Mouse (Mus musculus) ES-E14 (cell line): Measurements from ENCODE around the gene Gm14391. TPM values are rescaled to one million over a fixed set of nuclear protein-coding genes. Genes with fewer than 3 reads are reported as not detected.
"Not testable (repeated sequence)": the region's sequence is repeated elsewhere in the genome, so short reads cannot be mapped to it uniquely, and the experiment has no call there.

Source experiments
- DNase-seq: peaks from one replicate; pipeline ENCODE4 v3.0.0-alpha.2; 2013; ENCODE audit warnings: low read depth, low spot score
- H3K27ac ChIP-seq: 2 replicates; pipeline ENCODE4 v1.5.1; 2012; ENCODE audit warnings: low read depth, mild to moderate bottlenecking, low read length, moderate library complexity, mixed read lengths; ENCODE audit not compliant: poor library complexity, insufficient read depth, severe bottlenecking
- H3K36me3 ChIP-seq: 2 replicates; pipeline ENCODE4 v1.6.1; 2012; ENCODE audit warnings: mild to moderate bottlenecking, low read length, moderate library complexity, mixed read lengths; ENCODE audit not compliant: control insufficient read depth, poor library complexity, insufficient read depth, severe bottlenecking
- H3K4me1 ChIP-seq, 2 experiments: fragments of 150-350 bp in 1 of 2; sonication (generic) in 1 of 2; 2 replicates each; pipeline ENCODE4 v1.6.1; 2012; ENCODE audit warnings: low read length in 2 of 2, mild to moderate bottlenecking in 1 of 2, mixed read lengths in 1 of 2; ENCODE audit not compliant: control insufficient read depth in 2 of 2, insufficient read depth in 2 of 2, poor library complexity in 1 of 2
- H3K4me3 ChIP-seq, 2 experiments: fragments of 150-350 bp in 1 of 2; sonication (generic) in 1 of 2; 2 replicates each; pipeline ENCODE4 v1.5.1; 2012; ENCODE audit warnings: low read length in 2 of 2, low read depth in 1 of 2, mild to moderate bottlenecking in 1 of 2, mixed read lengths in 1 of 2; ENCODE audit not compliant: insufficient read depth in 1 of 2, poor library complexity in 1 of 2, severe bottlenecking in 1 of 2
- H3K9ac ChIP-seq: 2 replicates; pipeline ENCODE4 v1.6.1; 2012; ENCODE audit warnings: low read depth, mild to moderate bottlenecking, low read length, mixed read lengths; ENCODE audit not compliant: poor library complexity, insufficient read depth, severe bottlenecking
- H3K9me3 ChIP-seq: fragments of 150-350 bp; sonication (generic); 2 replicates; pipeline ENCODE4 v1.6.1; 2012; ENCODE audit warnings: low read depth, mild to moderate bottlenecking, low read length; ENCODE audit not compliant: control insufficient read depth, insufficient read depth
- MAFK ChIP-seq: IDR thresholded peaks from 2 replicates; pipeline ENCODE4 v1.6.1; 2014; ENCODE audit warnings: mild to moderate bottlenecking, low read depth, low read length, inconsistent platforms; ENCODE audit not compliant: insufficient read depth
- ZC3H11A ChIP-seq: IDR thresholded peaks from 2 replicates; pipeline ENCODE4 v1.6.1; 2012; ENCODE audit warnings: low read depth, mild to moderate bottlenecking, inconsistent platforms, low read length, borderline replicate concordance
- in situ Hi-C, 2 experiments: fragments of 600-800 bp; cut with MboI; formaldehyde crosslinking; loops; one replicate each; pipeline ENCODE4 v1.15.1; 2025; ENCODE audit warnings: low sequenced_read_pairs in 2 of 2, inconsistent platforms in 1 of 2; ENCODE audit not compliant: unreplicated experiment in 2 of 2
- total RNA-seq: library from RNA; depleted of rRNA; stranded (reverse); fragments of 300-350 nt; gene quantifications from 2 replicates; pipeline ENCODE4 v1.2.3, GENCODE M21; 2012; rRNA removed

Gene Gm14391
- total RNA-seq, 1 experiment = 27.4 TPM

- no peak overlapping the region for H3K27ac ChIP-seq
- no peak for DNase-seq
- peaks cover 11% of the 10 kb centered on the region for H3K9me3 ChIP-seq
- H3K4me3 ChIP-seq = no peak overlapping the region
- no peaks in the 10 kb centered on the region; the same call in 1 of the 2 replicates for H3K36me3 ChIP-seq
- H3K4me1 ChIP-seq = no peaks in the 10 kb centered on the region
- in situ Hi-C loops = no loop called here
- TF ChIP-seq ZC3H11A = no peak
- 0 out of 2 replicates have a peak, but pooled peaks have one; percentile 30 for TF ChIP-seq MAFK
- no peak overlapping the region for H3K9ac ChIP-seq
Measured at GRCm38 (mm10) chr2:175156696-175157095, 50.0 kb downstream of the Gm14391 start.

- peak within 1 kb of the TSS; percentile 63 to 77 for H3K4me3 ChIP-seq
Measured at GRCm38 (mm10) chr2:175141993-175142295, 64.8 kb downstream of the Gm14391 start, which contains the start of gene Gm14399. TSS of gene Gm14399 (minus strand) at chr2:175142012.

GRCm38 (mm10) chr2:175141118-175141992 lies 65.4 kb downstream of the Gm14391 start:
- H3K9me3 ChIP-seq, H3K4me1 ChIP-seq, DNase-seq, H3K27ac ChIP-seq, in situ Hi-C loops, H3K36me3 ChIP-seq: not testable (repeated sequence)
- H3K9ac ChIP-seq = peak overlapping the region; percentile 33
- peak overlapping the region; percentile 63 to 77 for H3K4me3 ChIP-seq

More at GRCm38 (mm10) chr2:175141993-175142295, 64.8 kb downstream of the Gm14391 start, which contains the start of gene Gm14399:
- in situ Hi-C loops, H3K4me1 ChIP-seq, H3K9me3 ChIP-seq, H3K27ac ChIP-seq, DNase-seq, H3K36me3 ChIP-seq: not testable (repeated sequence)
- H3K9ac ChIP-seq = peak within 1 kb of the TSS; percentile 33

Other genes starting within 250 kb of the Gm14391 start
- 39.2 and 43.3 TPM in 2 replicates for gene Gm14444, start 196.7 kb downstream of the Gm14391 start, total RNA-seq
- 16.6 and 17.0 TPM in 2 replicates for gene Gm14393, start 139.1 kb downstream of the Gm14391 start, total RNA-seq
- gene Gm14399, start 64.9 kb downstream of the Gm14391 start, total RNA-seq = 30.3 and 41.0 TPM in 2 replicates
- gene Gm14443, start 31.0 kb downstream of the Gm14391 start, total RNA-seq = 15.0 and 19.3 TPM in 2 replicates
- gene Gm14440, start 68.2 kb upstream of the Gm14391 start, total RNA-seq = 0.69 and 2.3 TPM in 2 replicates
- gene Gm4631, start 131.3 kb upstream of the Gm14391 start, total RNA-seq = 55.0 and 62.2 TPM in 2 replicates
- 7.0 and 9.2 TPM in 2 replicates for gene Zfp968, start 165.5 kb upstream of the Gm14391 start, total RNA-seq
- gene Gm4724, start 228.9 kb upstream of the Gm14391 start, total RNA-seq = 12.1 and 16.2 TPM in 2 replicates